Mouse (Mus musculus): ENCODE results near the gene Elf3.
"Not testable (repeated sequence)": the region's sequence is repeated elsewhere in the genome, so short reads cannot be mapped to it uniquely, and the experiment has no call there.

Elf3 gene

GRCm38 (mm10) chr1:135234771-135235170 is 23.6 kb downstream of the Elf3 start:
- no peak for DNase-seq

DNA sequence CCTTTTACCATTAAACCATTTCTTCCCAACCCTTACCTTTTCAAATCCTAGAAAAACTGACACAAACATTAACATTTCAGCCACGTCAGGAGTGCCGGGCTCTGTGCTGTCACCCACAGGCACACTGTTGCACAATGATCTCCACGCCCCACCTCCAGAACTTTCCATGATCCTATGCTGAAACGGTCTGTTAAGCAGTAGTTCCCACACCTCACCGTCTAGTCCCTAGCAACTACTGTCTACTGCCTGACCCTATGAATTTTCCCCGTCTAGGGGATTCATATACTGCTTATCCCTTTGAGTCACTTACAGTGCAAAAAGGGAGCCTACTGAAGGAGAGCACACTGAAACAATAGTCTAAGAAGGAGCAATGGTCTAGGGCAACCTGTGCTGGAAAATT is 24.4 kb downstream of the Elf3 start:
- no peak for DNase-seq

GRCm38 (mm10) chr1:135231878-135232277 is 26.5 kb downstream of the Elf3 start:
- not testable (repeated sequence) for DNase-seq

- no peak for DNase-seq
These were observed 30.9 kb downstream of the Elf3 start for GRCm38 (mm10) chr1:135227339-135227950.

DNA sequence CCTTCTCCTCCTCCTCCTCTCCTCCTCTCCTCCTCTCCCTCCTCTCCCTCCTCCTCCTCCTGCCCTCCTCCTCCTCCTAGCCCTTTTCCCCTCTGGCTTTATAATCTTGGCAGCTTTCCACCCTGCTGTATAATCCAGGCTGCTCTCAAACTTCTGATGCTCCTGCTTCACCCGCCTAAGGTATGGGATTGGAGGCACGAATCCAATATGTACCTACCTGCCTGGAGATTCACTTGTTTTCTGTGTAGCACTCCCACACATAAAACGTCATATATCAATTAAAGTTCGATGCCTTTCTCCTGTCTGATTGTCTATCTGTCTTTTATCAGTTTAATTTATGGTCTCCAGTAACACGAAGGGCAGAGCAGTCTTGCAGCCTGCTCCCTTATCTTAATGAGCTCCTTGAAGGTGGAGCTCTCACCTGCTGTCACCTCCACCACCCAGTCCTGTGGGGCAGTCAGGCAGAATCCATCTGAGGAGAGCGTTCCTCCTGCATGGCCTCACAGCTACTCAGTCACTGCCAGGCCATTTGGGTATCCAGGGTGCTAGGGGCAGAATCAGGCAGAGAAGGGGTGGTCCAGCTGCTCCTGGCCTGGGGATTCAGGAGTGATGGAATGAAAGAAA is 33.3 kb downstream of the Elf3 start:
- DNase-seq, result no peak

GRCm38 (mm10) chr1:135224147-135224546 is 34.2 kb downstream of the Elf3 start:
- no peak for DNase-seq

DNA sequence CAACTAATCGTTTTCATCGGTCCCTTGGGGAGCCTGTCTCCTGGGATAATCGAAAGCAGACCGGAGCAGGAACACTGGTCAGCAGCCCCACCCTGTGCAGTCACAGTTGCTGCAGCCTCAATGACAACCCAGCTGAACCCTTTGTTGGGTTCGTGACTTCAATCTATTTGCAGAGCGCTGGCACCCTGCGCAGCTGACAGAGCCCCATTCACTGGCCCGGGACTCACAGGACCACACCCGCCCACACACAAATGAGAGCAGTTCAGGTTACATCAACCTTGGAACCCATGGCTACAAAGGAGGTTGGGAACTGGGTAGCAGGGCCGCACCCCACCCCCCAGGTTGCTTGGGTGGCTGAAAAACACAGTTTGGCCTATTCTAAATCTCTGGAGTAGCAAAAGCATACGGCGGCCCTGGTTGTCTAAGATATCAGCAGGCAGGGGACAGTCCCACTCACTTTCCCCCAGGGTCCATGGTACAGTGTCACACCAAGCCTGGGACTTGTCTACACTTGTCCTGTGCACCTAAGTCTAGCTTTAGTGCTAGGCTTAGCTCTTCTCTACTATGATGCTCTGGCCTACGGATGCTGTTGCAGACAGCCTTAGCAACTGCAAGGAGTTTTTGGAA is 40.6 kb downstream of the Elf3 start:
- DNase-seq, result no peak

- DNase-seq, result no peak
These were observed 44.4 kb downstream of the Elf3 start for GRCm38 (mm10) chr1:135213772-135214640.

- DNase-seq, result no peak
These were observed 47.9 kb downstream of the Elf3 start for GRCm38 (mm10) chr1:135210421-135210820.

DNA sequence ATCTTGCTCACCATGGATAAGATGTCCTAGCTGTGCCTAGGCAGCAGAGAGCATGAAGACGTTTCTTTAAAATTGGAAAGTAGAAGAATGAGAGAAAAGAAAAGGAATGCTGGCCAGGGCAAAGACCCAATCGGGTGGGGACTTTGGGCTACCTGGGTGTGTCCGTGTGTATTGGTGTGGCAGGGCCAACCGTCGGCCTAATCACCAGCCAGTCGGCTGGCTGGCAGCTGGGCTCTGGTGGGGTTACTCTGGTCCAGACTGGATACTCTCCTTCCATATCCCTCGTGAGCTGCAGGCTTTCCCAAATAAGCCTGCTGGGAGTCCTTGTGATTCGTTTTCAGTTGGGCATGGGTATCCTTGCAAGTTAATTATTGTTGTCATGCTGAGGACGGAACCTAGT is 49.7 kb downstream of the Elf3 start:
- no peak for DNase-seq

- DNase-seq, result no peak
These were observed 51.6 kb downstream of the Elf3 start for GRCm38 (mm10) chr1:135206586-135207339.

GRCm38 (mm10) chr1:135205257-135205656 is 53.1 kb downstream of the Elf3 start:
- no peak for DNase-seq

DNA sequence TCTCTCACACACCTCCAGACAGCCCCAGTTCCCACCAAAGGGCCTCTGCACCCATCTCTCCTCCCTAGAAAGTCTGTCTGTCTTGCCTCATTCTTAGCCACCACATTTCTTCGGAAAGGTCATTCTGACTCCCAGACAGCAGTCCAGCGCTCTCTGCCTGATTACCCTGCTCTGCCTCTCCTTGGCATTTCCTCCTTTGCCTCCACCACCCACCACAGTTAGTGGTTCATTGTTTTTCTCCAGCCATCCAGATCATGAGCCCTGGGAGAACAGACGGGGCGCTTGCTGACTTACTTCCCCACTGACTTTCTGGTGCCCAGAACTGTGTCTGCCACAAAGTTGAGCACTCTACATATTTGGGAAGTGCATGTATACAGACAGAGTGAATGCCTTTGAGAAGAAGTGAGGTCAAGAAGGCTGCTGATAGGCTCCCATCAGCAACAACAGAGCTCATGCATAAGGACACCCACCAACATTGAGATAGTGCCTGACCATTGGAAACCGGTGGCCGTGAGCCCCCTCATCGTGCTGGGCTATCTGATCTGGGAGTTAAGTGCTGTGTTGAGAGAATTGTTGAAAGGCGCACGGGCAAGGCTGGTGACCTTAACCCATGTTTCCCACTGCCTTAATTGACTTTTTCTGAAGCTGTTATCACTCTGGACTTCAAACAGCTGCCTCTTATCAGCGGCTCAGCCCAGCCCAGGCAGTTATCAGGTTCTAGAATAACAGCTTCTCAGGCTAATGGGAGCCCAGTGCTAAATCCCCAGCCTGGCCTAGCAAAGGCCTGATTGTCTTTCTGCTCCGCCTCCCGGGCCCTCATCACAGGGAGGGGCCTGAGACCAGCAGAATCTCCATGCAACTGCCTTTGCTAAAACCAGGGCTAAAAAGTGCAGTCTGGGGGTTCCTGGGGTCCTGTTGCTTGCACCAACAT is 53.9 kb downstream of the Elf3 start:
- no peak for DNase-seq

Measured in thymus, postnatal 36 days (tissue).